Mouse (Mus musculus): Measurements from ENCODE around the gene Gm42957.

GRCm38 (mm10) chr3:96645018-96645649 is 9.9 kb downstream of the Gm42957 start, which contains the start of gene Itga10:
- no peak for TF ChIP-seq POLR2A (IDR thresholded peaks at IDR 0.05; ENCODE audit: control insufficient read depth, extremely low read depth, insufficient read depth, low read length, poor library complexity)
- peak; percentile 58; the same call in 1 of the 2 replicates for TF ChIP-seq CTCF (IDR thresholded peaks at IDR 0.05; ENCODE audit: borderline replicate concordance, control insufficient read depth, extremely low read depth, insufficient read depth, low read length, poor library complexity)
